Mouse (Mus musculus) liver, adult 2 months (tissue): ENCODE results near the gene Thrsp. TPM values are rescaled to one million over a fixed set of nuclear protein-coding genes. Genes with fewer than 3 reads are reported as not detected.

Experiments used
- DNase-seq: peaks from one replicate; pipeline ENCODE4 v3.0.0-alpha.2; 2011; ENCODE audit warnings: low read depth, low spot score; ENCODE audit errors: extremely low read depth
- H3K27ac ChIP-seq: fragments of 200-500 bp; replicated peaks from 2 replicates; pipeline ENCODE4 v1.5.1; 2012; ENCODE audit warnings: low read depth, mild to moderate bottlenecking, control low read depth, inconsistent platforms, low read length; ENCODE audit not compliant: insufficient read depth
- H3K27me3 ChIP-seq: fragments of 200-500 bp; 2 replicates; pipeline ENCODE4 v1.6.1; 2012; ENCODE audit warnings: mild to moderate bottlenecking, moderate library complexity, low read length, inconsistent platforms; ENCODE audit not compliant: control insufficient read depth, insufficient read depth
- H3K36me3 ChIP-seq: fragments of 200-500 bp; 2 replicates; pipeline ENCODE4 v1.6.1; 2012; ENCODE audit warnings: low read length, inconsistent platforms; ENCODE audit not compliant: control insufficient read depth, insufficient read depth
- H3K4me1 ChIP-seq: fragments of 200-500 bp; 2 replicates; pipeline ENCODE4 v1.6.1; 2011; ENCODE audit warnings: low read length; ENCODE audit not compliant: control insufficient read depth, insufficient read depth
- H3K4me3 ChIP-seq: fragments of 200-500 bp; 2 replicates; pipeline ENCODE4 v1.5.1; 2011; ENCODE audit warnings: low read depth, mild to moderate bottlenecking, control low read depth, low read length, moderate library complexity; ENCODE audit not compliant: insufficient read depth
- H3K79me2 ChIP-seq: fragments of 200-500 bp; 2 replicates; pipeline ENCODE4 v1.6.1; 2012; ENCODE audit warnings: inconsistent platforms, mild to moderate bottlenecking, low read length, moderate library complexity; ENCODE audit not compliant: control insufficient read depth, insufficient read depth
- H3K9ac ChIP-seq: fragments of 200-500 bp; 2 replicates; pipeline ENCODE4 v1.6.1; 2012; ENCODE audit warnings: low read depth, mild to moderate bottlenecking, control low read depth, inconsistent platforms, low read length
- CTCF ChIP-seq: fragments of 200-500 bp; IDR thresholded peaks from 2 replicates; pipeline ENCODE4 v1.5.1; 2011; ENCODE audit warnings: low read depth, low read length, control low read depth
- POLR2A ChIP-seq: fragments of 200-500 bp; IDR thresholded peaks from 2 replicates; pipeline ENCODE4 v1.6.1; 2011; ENCODE audit warnings: low read length, control low read depth; ENCODE audit not compliant: insufficient read depth; ENCODE audit errors: extremely low read depth
- WGBS: fragments of 180-500 bp; shearing (Covaris S2); methylation state at CpG from one replicate; pipeline ENCODE4 v1.1.7; 2018; 5-methylcytosine and 5-hydroxymethylcytosine counted together
- polyA plus RNA-seq: library from polyadenylated mRNA; depleted of rRNA; stranded (reverse); fragments of >200 nt; gene quantifications from 2 replicates; pipeline ENCODE4 v1.2.3, GENCODE M21; 2012
- total RNA-seq: library from RNA; depleted of rRNA; stranded (reverse); fragments of >200 nt; gene quantifications from 2 replicates; pipeline ENCODE4 v1.2.3, GENCODE M21; 2014

Gene Thrsp
- total and polyA plus RNA-seq, 2 experiments: 275 to 1,156 TPM

GRCm38 (mm10) chr7:97394375-97394774 lies 23.2 kb downstream of the Thrsp start:
- peaks cover 8% of the 10 kb centered on the region for H3K36me3 ChIP-seq
- DNase-seq: no peak
- TF ChIP-seq CTCF (no peak), POLR2A (no peak)
- 84% methylated on average over 2 of the region's 2 CpGs for WGBS
- H3K79me2 ChIP-seq: no peaks in the 10 kb centered on the region; the same call in 1 of the 2 replicates
- no peak overlapping the region for H3K9ac ChIP-seq
- no peaks in the 10 kb centered on the region for H3K4me1 ChIP-seq
- no peak overlapping the region for H3K4me3 ChIP-seq
- H3K27me3 ChIP-seq: no peaks in the 10 kb centered on the region
- no peak overlapping the region for H3K27ac ChIP-seq

- Histone ChIP-seq H3K36me3 (peaks cover 8% of the 10 kb centered on the region), H3K79me2 (no peaks in the 10 kb centered on the region), H3K9ac (no peak overlapping the region), H3K27me3 (no peaks in the 10 kb centered on the region), H3K4me3 (no peak overlapping the region), H3K27ac (no peak overlapping the region), H3K4me1 (no peaks in the 10 kb centered on the region)
- whole genome bisulfite sequencing: 85% methylated on average over 6 of the region's 6 CpGs
- no peak for TF ChIP-seq CTCF
- TF ChIP-seq POLR2A: no peak
- DNase-seq: no peak
Observed at GRCm38 (mm10) chr7:97392079-97392445, 25.5 kb downstream of the Thrsp start.

GRCm38 (mm10) chr7:97391293-97392078 lies 26.0 kb downstream of the Thrsp start:
- H3K4me1 ChIP-seq: no peaks in the 10 kb centered on the region
- no peaks in the 10 kb centered on the region for H3K79me2 ChIP-seq
- H3K9ac ChIP-seq: no peak overlapping the region
- no peaks in the 10 kb centered on the region for H3K27me3 ChIP-seq
- WGBS: 91% methylated on average over 13 of the region's 13 CpGs
- no peak overlapping the region for H3K27ac ChIP-seq
- no peak overlapping the region for H3K4me3 ChIP-seq
- peaks cover 8% of the 10 kb centered on the region for H3K36me3 ChIP-seq
- DNase-seq: no peak
- TF ChIP-seq CTCF: no peak
- TF ChIP-seq POLR2A: no peak

- no peak overlapping the region for H3K27ac ChIP-seq
- WGBS: 97% methylated on average over 4 of the region's 4 CpGs
- H3K79me2 ChIP-seq: no peaks in the 10 kb centered on the region
- no peaks in the 10 kb centered on the region for H3K4me1 ChIP-seq
- TF ChIP-seq CTCF (no peak), POLR2A (no peak)
- no peaks in the 10 kb centered on the region for H3K27me3 ChIP-seq
- DNase-seq: no peak
- H3K36me3 ChIP-seq: peaks cover 14% of the 10 kb centered on the region
- H3K4me3 ChIP-seq: no peak overlapping the region
- H3K9ac ChIP-seq: no peak overlapping the region
Observed at GRCm38 (mm10) chr7:97388541-97388940, 29.0 kb downstream of the Thrsp start.

GRCm38 (mm10) chr7:97387561-97388147 lies 29.9 kb downstream of the Thrsp start:
- WGBS: 89% methylated on average over 8 of the region's 8 CpGs
- peaks cover 21% of the 10 kb centered on the region for H3K36me3 ChIP-seq
- H3K9ac ChIP-seq: no peak overlapping the region
- H3K4me1 ChIP-seq: no peaks in the 10 kb centered on the region
- no peak for DNase-seq
- no peaks in the 10 kb centered on the region for H3K79me2 ChIP-seq
- no peaks in the 10 kb centered on the region for H3K27me3 ChIP-seq
- H3K27ac ChIP-seq: no peak overlapping the region
- TF ChIP-seq POLR2A: no peak
- no peak for TF ChIP-seq CTCF
- H3K4me3 ChIP-seq: no peak overlapping the region
